Mouse (Mus musculus) heart, embryonic 11.5 days (tissue): Measurements from ENCODE around the gene Arhgap10. TPM values are rescaled to one million over a fixed set of nuclear protein-coding genes. Genes with fewer than 3 reads are reported as not detected.

ENCODE experiments used
- ATAC-seq: fragments of 200-750 bp; cut with Nextera tagmentation; replicated peaks from 2 replicates; pipeline ENCODE4 v1.8.0; 2017; ENCODE audit warnings: moderate library complexity; ENCODE audit not compliant: insufficient number of reproducible peaks, low FRiP score, low TSS enrichment
- H3K27ac ChIP-seq: fragments of 300-500 bp; sonication (generic); 2 replicates; pipeline ENCODE4 v1.5.1; 2014; ENCODE audit warnings: mild to moderate bottlenecking, low read depth, low read length
- H3K27me3 ChIP-seq: fragments of 300-500 bp; sonication (generic); 2 replicates; pipeline ENCODE4 v1.6.1; 2014; ENCODE audit warnings: mild to moderate bottlenecking, low read length, mixed read lengths; ENCODE audit not compliant: control insufficient read depth, insufficient read depth
- H3K36me3 ChIP-seq: fragments of 300-500 bp; sonication (generic); 2 replicates; pipeline ENCODE4 v1.6.1; 2014; ENCODE audit warnings: mild to moderate bottlenecking, low read length, moderate library complexity, mixed read lengths; ENCODE audit not compliant: control insufficient read depth, insufficient read depth
- H3K4me1 ChIP-seq: fragments of 300-500 bp; sonication (generic); 2 replicates; pipeline ENCODE4 v1.6.1; 2014; ENCODE audit warnings: low read length; ENCODE audit not compliant: control insufficient read depth, insufficient read depth
- H3K4me2 ChIP-seq: fragments of 300-500 bp; sonication (generic); 2 replicates; pipeline ENCODE4 v1.6.1; 2014; ENCODE audit warnings: mild to moderate bottlenecking, moderate library complexity
- H3K4me3 ChIP-seq: fragments of 300-500 bp; sonication (generic); 2 replicates; pipeline ENCODE4 v1.5.1; 2014; ENCODE audit warnings: low read depth, low read length
- H3K9ac ChIP-seq: fragments of 300-500 bp; sonication (generic); 2 replicates; pipeline ENCODE4 v1.6.1; 2014; ENCODE audit warnings: mild to moderate bottlenecking, low read depth, low read length, moderate library complexity
- H3K9me3 ChIP-seq: fragments of 300-500 bp; sonication (generic); replicated peaks from 2 replicates; pipeline ENCODE4 v1.6.1; 2016; ENCODE audit warnings: low read length; ENCODE audit not compliant: control insufficient read depth
- whole genome bisulfite sequencing: fragments of 180-500 bp; shearing (Covaris S2); extraction: QIAGEN DNeasy Blood & Tissue Kit; methylation state at CpG from one replicate; pipeline ENCODE4 v1.1.7; 2014; ENCODE audit not compliant: insufficient replicate concordance; 5-methylcytosine and 5-hydroxymethylcytosine counted together
- polyA plus RNA-seq: library from polyadenylated mRNA; unstranded; fragments of >200 nt; fragmentation: Nextera tagmentation; extraction: Ambion mirVana; gene quantifications from 2 replicates; pipeline ENCODE4 v1.2.1, GENCODE M21; 2014

The Arhgap10 gene
- polyA plus RNA-seq, 1 experiment from 2014 or later = 23.2 TPM

DNA sequence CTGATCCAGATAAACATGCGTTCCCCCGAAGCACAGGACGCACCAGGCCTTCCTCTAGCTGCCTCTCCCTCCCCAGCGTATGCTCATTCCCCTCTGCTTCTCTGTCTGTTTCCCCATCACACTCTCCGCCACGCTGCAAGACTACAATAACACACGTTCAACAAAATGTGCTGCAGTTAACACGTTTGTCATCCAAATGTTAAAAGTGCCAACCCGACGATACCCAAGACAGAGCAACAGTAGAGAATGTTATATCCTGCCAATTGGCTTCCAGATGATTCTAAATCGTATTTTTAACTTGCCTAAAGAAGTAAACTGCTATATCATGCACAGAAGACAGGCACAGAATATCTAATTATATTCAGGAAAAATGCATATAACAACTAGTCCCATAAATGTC lies 223.2 kb downstream of the Arhgap10 start:
- no peak overlapping the region for H3K27ac ChIP-seq
- no peak overlapping the region for H3K4me3 ChIP-seq
- no peak for ATAC-seq
- no peak overlapping the region for H3K4me2 ChIP-seq
- peaks cover 2% of the 10 kb centered on the region for H3K9me3 ChIP-seq
- 88% methylated on average over 11 of the region's 11 CpGs for WGBS
- H3K36me3 ChIP-seq = peaks cover 3% of the 10 kb centered on the region; the same call in 1 of the 2 replicates
- H3K4me1 ChIP-seq = no peaks in the 10 kb centered on the region
- no peak overlapping the region for H3K9ac ChIP-seq
- H3K27me3 ChIP-seq = no peaks in the 10 kb centered on the region

DNA sequence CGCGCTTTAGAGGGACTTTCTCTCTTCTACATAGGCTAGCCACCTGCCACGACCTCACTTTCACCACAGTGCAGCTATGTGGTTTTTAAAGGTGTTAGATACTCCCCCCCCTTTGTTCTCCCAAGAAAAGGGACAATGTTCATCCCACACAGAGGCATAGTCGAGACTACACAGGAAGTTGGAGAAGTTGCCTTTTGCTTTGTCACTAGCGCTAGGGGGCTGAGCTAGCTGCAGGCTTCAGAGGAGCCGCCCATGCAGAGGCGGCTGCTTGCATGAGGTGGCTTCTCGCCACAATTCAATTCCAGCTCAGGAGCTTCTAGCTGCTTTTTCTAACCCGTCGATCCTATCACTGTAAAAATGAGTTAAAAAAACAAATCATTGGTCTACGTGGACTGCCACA lies 225.1 kb downstream of the Arhgap10 start:
- Histone ChIP-seq H3K4me1 (no peaks in the 10 kb centered on the region), H3K36me3 (peaks cover 3% of the 10 kb centered on the region; the same call in 1 of the 2 replicates), H3K4me2 (no peak overlapping the region), H3K9me3 (peaks cover 2% of the 10 kb centered on the region), H3K27ac (no peak overlapping the region), H3K9ac (no peak overlapping the region), H3K27me3 (no peaks in the 10 kb centered on the region), H3K4me3 (no peak overlapping the region)
- ATAC-seq = no peak
- 72% methylated on average over 11 of the region's 11 CpGs for WGBS

DNA sequence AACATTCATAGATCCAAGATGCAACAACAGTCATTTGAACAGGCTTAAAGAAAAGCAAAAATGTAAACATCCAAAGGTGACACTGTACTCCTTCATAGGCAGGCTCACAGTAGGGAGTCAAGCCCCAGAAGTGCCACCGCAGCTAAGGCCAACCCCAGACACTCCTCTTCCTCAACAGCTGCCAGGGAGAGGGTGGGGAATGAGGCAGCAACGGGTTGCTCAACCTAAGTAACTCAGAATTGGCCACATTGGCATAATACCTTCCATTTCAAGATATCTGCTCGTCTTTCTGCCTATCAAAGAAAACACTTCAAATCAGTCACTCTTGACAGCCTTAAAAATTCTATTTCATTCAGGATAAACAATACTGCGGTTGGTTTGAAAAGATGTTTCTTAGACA lies 225.6 kb downstream of the Arhgap10 start:
- Histone ChIP-seq H3K4me2 (no peak overlapping the region), H3K27me3 (no peaks in the 10 kb centered on the region), H3K4me1 (no peaks in the 10 kb centered on the region), H3K9me3 (peaks cover 2% of the 10 kb centered on the region), H3K36me3 (peaks cover 3% of the 10 kb centered on the region; the same call in 1 of the 2 replicates), H3K27ac (no peak overlapping the region), H3K9ac (no peak overlapping the region), H3K4me3 (no peak overlapping the region)
- 74% methylated on average over 4 of the region's 4 CpGs for WGBS
- no peak for ATAC-seq

DNA sequence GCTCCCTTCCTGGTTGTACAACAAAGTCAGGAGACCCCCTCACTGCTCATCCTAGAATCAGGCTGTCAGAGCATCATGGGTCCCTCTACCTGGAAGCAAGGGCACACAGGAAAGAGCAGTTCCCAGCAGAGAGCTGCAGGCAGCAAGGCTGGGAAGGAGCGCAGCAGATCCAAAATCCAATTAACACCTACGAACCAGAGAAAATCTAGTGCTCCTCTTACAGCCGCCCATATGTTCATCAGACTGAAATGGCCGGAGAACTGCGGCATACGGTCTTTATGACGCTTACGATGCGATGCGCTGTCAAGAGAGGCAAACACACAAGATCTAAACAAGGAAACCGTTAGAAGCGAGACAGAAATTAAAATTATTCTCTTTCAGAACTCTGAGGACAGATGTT lies 229.3 kb downstream of the Arhgap10 start:
- no peak overlapping the region for H3K4me2 ChIP-seq
- H3K27me3 ChIP-seq = no peaks in the 10 kb centered on the region
- no peaks in the 10 kb centered on the region for H3K4me1 ChIP-seq
- H3K4me3 ChIP-seq = no peak overlapping the region
- H3K36me3 ChIP-seq = no peaks in the 10 kb centered on the region
- ATAC-seq = no peak
- H3K9ac ChIP-seq = no peak overlapping the region
- H3K27ac ChIP-seq = no peak overlapping the region
- 90% methylated on average over 12 of the region's 12 CpGs for WGBS
- 0 out of 2 replicates have a peak, but pooled peaks cover 3% of the 10 kb centered on the region for H3K9me3 ChIP-seq

DNA sequence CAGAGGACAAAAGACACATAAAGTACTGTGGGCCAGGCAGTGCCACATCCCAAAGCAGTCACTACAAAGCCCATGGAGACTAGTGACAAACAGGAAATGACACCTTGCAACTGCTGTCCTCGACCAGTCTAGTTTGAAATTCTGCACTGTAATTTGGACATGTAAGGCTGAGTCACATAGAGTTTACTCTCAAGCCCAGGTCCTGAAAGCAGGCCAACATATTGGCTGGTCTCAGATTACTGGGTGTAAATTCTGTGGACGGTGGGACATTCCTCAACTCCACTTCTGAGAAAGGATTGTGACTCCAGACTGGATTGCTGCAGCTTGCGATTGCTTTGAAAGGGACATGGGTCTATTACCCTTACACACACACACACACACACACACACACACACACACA lies 229.7 kb downstream of the Arhgap10 start:
- H3K4me2 ChIP-seq = no peak overlapping the region
- H3K27ac ChIP-seq = no peak overlapping the region
- no peaks in the 10 kb centered on the region for H3K27me3 ChIP-seq
- WGBS = 74% methylated on average over 3 of the region's 3 CpGs
- H3K9me3 ChIP-seq = 0 out of 2 replicates have a peak, but pooled peaks cover 3% of the 10 kb centered on the region
- H3K4me3 ChIP-seq = no peak overlapping the region
- ATAC-seq = no peak
- H3K9ac ChIP-seq = no peak overlapping the region
- no peaks in the 10 kb centered on the region for H3K36me3 ChIP-seq
- no peaks in the 10 kb centered on the region for H3K4me1 ChIP-seq

DNA sequence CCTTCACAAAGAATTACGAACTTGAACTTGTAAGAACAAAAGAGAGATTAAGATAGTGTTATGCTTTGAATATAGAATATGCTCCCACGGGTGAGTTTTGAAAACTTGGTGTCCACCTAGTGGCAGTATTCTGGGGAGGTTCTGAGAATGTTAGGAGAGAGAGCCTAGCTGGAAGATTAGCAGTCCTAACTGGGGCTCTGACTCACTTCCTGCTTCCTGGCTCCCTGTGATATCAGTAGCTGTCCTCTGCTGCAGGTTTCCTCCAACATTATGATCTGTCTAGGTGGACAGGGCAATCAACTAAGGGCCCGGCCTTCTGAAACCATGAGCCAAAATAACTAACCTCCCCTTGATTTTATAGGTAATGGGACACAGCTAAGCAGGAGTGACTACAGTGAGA lies 233.3 kb downstream of the Arhgap10 start:
- no peak for ATAC-seq
- no peaks in the 10 kb centered on the region for H3K4me1 ChIP-seq
- no peak overlapping the region for H3K4me3 ChIP-seq
- H3K27ac ChIP-seq = no peak overlapping the region
- 0 out of 2 replicates have a peak, but pooled peaks cover 3% of the 10 kb centered on the region for H3K9me3 ChIP-seq
- H3K36me3 ChIP-seq = no peaks in the 10 kb centered on the region
- H3K9ac ChIP-seq = no peak overlapping the region
- no peaks in the 10 kb centered on the region for H3K27me3 ChIP-seq
- no peak overlapping the region for H3K4me2 ChIP-seq
- WGBS = 79% methylated on average over 3 of the region's 3 CpGs

DNA sequence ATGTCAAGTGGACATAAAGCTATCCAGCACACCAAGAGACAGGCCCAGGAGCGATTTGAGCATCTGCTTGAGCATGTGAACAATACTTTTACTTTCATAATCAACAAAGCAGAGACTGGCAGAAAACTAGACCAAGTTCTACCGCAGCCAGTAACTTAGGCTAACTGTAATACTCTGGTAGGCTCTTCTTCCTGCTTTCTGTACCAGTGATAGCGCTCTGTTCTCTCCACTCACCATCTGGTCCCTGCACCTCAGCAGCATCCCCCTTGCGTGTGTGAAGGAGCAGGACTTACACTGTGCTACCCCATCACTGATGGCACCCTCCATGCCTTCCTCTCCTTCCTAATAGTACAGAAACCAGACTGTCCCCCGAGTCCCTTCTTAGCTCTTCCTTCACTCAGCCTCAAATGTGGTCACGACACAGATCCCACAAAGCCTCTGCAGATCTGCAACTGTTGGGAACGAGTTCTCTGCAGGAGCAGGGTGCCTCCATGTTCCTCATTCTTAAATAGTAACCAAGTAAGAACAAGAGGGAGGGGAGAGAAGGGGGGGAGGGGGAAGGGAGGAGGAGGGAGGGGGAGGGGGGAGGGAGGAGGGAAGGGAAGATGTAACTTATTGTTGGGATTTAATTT lies 235.0 kb downstream of the Arhgap10 start:
- H3K9ac ChIP-seq = no peak overlapping the region
- no peak for ATAC-seq
- 78% methylated on average over 7 of the region's 7 CpGs for WGBS
- no peaks in the 10 kb centered on the region for H3K27me3 ChIP-seq
- H3K27ac ChIP-seq = no peak overlapping the region
- H3K4me3 ChIP-seq = no peak overlapping the region
- H3K4me2 ChIP-seq = no peak overlapping the region
- H3K36me3 ChIP-seq = no peaks in the 10 kb centered on the region
- H3K9me3 ChIP-seq = 0 out of 2 replicates have a peak, but pooled peaks cover 3% of the 10 kb centered on the region
- H3K4me1 ChIP-seq = no peaks in the 10 kb centered on the region

DNA sequence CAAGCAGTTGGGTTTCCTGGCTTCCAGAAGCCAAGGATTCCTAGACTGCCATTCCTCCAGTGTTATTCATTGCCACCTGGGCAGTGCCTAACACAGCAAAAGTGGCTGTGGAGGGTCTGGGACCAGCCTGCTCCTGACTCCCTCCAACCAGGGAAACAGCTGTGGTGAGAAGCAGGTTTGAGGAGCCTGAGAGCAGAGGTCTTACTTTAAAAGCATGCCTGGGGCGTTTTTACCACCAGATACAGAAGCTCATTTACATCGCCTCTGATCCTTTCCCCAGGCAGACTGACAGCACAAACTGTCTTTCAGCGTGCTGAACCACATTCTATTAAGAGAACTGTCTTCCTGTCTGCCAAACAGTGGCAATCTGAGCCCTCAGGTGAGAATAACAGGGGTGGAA lies 237.8 kb downstream of the Arhgap10 start:
- no peak for ATAC-seq
- WGBS = 46% methylated on average over 3 of the region's 3 CpGs
- no peak overlapping the region for H3K9ac ChIP-seq
- 0 out of 2 replicates have a peak, but pooled peaks cover 3% of the 10 kb centered on the region for H3K9me3 ChIP-seq
- no peaks in the 10 kb centered on the region for H3K27me3 ChIP-seq
- no peaks in the 10 kb centered on the region for H3K4me1 ChIP-seq
- H3K27ac ChIP-seq = no peak overlapping the region
- no peaks in the 10 kb centered on the region for H3K36me3 ChIP-seq
- no peak overlapping the region for H3K4me3 ChIP-seq
- no peak overlapping the region for H3K4me2 ChIP-seq

DNA sequence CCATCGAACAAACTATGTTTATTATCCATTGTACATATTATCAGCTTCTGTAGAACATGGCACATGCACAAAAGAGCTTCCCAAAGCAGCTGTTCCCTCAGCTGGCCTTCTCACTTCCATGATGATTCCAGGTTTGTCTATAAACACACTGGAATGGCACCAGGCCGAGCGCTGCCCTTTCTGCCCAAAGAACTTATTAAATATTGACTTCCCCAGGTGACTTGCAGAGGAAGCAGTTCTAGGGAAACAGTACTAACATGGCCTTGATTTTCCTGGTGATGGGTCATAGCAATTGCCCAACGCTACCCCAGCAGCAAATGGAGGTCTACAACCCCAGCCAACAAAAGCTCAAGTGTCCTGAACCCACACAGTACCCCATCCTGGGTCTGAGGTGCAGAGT lies 239.5 kb downstream of the Arhgap10 start:
- Histone ChIP-seq H3K9ac (no peak overlapping the region), H3K4me1 (no peaks in the 10 kb centered on the region), H3K27me3 (no peaks in the 10 kb centered on the region), H3K36me3 (no peaks in the 10 kb centered on the region), H3K9me3 (no peaks in the 10 kb centered on the region), H3K4me3 (no peak overlapping the region), H3K4me2 (no peak overlapping the region), H3K27ac (no peak overlapping the region)
- 91% methylated on average over 4 of the region's 4 CpGs for WGBS
- no peak for ATAC-seq
